Mouse (Mus musculus) thymus, postnatal 25 days (tissue): ENCODE data around the gene Mup2.
"Not testable (repeated sequence)": the region's sequence is repeated elsewhere in the genome, so short reads cannot be mapped to it uniquely, and the experiment has no call there.

Experiments
- DNase-seq: peaks from one replicate; pipeline ENCODE4 v3.0.0; 2022

The Mup2 gene

GRCm38 (mm10) chr4:60154189-60154588 lies at the start of gene Mup2:
Gene Mup2 (minus strand): TSS chr4:60154289.
- not testable (repeated sequence) for DNase-seq
